Mouse (Mus musculus) MEL (cell line): ENCODE data around the gene Ifi47. TPM values are rescaled to one million over a fixed set of nuclear protein-coding genes. Genes with fewer than 3 reads are reported as not detected.

Experiments
- DNase-seq: peaks from one replicate; pipeline ENCODE4 v3.0.0; 2011; ENCODE audit warnings: low read depth, low spot score
- H3K27ac ChIP-seq: 2 replicates; pipeline ENCODE4 v1.5.1; 2012; ENCODE audit warnings: low read depth, mild to moderate bottlenecking, control low read depth, low read length, moderate library complexity; ENCODE audit not compliant: control insufficient read depth
- H3K27me3 ChIP-seq, 2 experiments: fragments of 150-350 bp in 1 of 2; sonication (generic) in 1 of 2; 2 replicates each; pipeline ENCODE4 v1.6.1; 2012; ENCODE audit warnings: low read length in 2 of 2, mild to moderate bottlenecking in 2 of 2, improper control_type of control experiment in 1 of 2, moderate library complexity in 1 of 2; ENCODE audit not compliant: insufficient read depth in 2 of 2, control insufficient read depth in 1 of 2
- H3K36me3 ChIP-seq, 2 experiments: 2 replicates each; pipeline ENCODE4 v1.6.1; 2012 to 2014; ENCODE audit warnings: low read length in 2 of 2, improper control_type of control experiment in 1 of 2, inconsistent platforms in 1 of 2, mild to moderate bottlenecking in 1 of 2; ENCODE audit not compliant: insufficient read depth in 2 of 2, control insufficient read depth in 1 of 2
- H3K4me1 ChIP-seq, 2 experiments: fragments of 150-350 bp in 1 of 2; sonication (generic) in 1 of 2; 2 replicates each; pipeline ENCODE4 v1.6.1; 2012; ENCODE audit warnings: low read length in 2 of 2, improper control_type of control experiment in 1 of 2, mild to moderate bottlenecking in 1 of 2; ENCODE audit not compliant: insufficient read depth in 2 of 2, control insufficient read depth in 1 of 2
- H3K4me3 ChIP-seq, 2 experiments: fragments of 150-350 bp in 1 of 2; sonication (generic) in 1 of 2; 2 replicates each; pipeline ENCODE4 v1.5.1; 2012; ENCODE audit warnings: low read depth in 2 of 2, low read length in 2 of 2, mild to moderate bottlenecking in 2 of 2, moderate library complexity in 2 of 2, control low read depth in 1 of 2, improper control_type of control experiment in 1 of 2; ENCODE audit not compliant: control insufficient read depth in 1 of 2, insufficient read depth in 1 of 2
- H3K79me2 ChIP-seq: 2 replicates; pipeline ENCODE4 v1.6.1; 2012; ENCODE audit warnings: mild to moderate bottlenecking, low read length, moderate library complexity; ENCODE audit not compliant: control insufficient read depth, poor library complexity, insufficient read depth
- H3K9ac ChIP-seq: 2 replicates; pipeline ENCODE4 v1.6.1; 2012; ENCODE audit warnings: low read depth, mild to moderate bottlenecking, control low read depth, low read length, moderate library complexity; ENCODE audit not compliant: control insufficient read depth, poor library complexity, severe bottlenecking
- H3K9me3 ChIP-seq: fragments of 150-350 bp; sonication (generic); replicated peaks from 2 replicates; pipeline ENCODE4 v1.6.1; 2012; ENCODE audit warnings: mild to moderate bottlenecking, low read length, improper control_type of control experiment, moderate library complexity; ENCODE audit not compliant: insufficient read depth
- BHLHE40 ChIP-seq: IDR thresholded peaks from 2 replicates; pipeline ENCODE4 v1.6.1; 2012; ENCODE audit warnings: low read depth, mild to moderate bottlenecking, inconsistent platforms, low read length, improper control_type of control experiment, borderline replicate concordance
- CHD1 ChIP-seq: IDR thresholded peaks from 2 replicates; pipeline ENCODE4 v1.6.1; 2012; ENCODE audit warnings: low read depth, mild to moderate bottlenecking, inconsistent platforms, low read length, improper control_type of control experiment
- CHD2 ChIP-seq: IDR thresholded peaks from 2 replicates; pipeline ENCODE4 v1.6.1; 2011; ENCODE audit warnings: low read length, improper control_type of control experiment
- ELF1 ChIP-seq: IDR thresholded peaks from 2 replicates; pipeline ENCODE4 v1.6.1; 2014; ENCODE audit warnings: low read depth, mild to moderate bottlenecking, inconsistent platforms, low read length, improper control_type of control experiment, moderate library complexity
- EP300 ChIP-seq, 2 experiments: IDR thresholded peaks; 2 replicates each; pipeline ENCODE4 v1.6.1; 2011; ENCODE audit warnings: improper control_type of control experiment in 2 of 2, low read length in 2 of 2, low read depth in 1 of 2, mild to moderate bottlenecking in 1 of 2
- ETS1 ChIP-seq: IDR thresholded peaks from 2 replicates; pipeline ENCODE4 v1.6.1; 2012; ENCODE audit warnings: low read depth, mild to moderate bottlenecking, inconsistent platforms, low read length, improper control_type of control experiment, moderate library complexity
- GABPA ChIP-seq: IDR thresholded peaks from 2 replicates; pipeline ENCODE4 v1.6.1; 2012; ENCODE audit warnings: low read depth, mild to moderate bottlenecking, inconsistent platforms, low read length, improper control_type of control experiment, moderate library complexity
- GATA1 ChIP-seq: IDR thresholded peaks from 2 replicates; pipeline ENCODE4 v1.6.1; 2011; ENCODE audit warnings: low read depth, low read length, improper control_type of control experiment
- HCFC1 ChIP-seq: IDR thresholded peaks from 2 replicates; pipeline ENCODE4 v1.6.1; 2012; ENCODE audit warnings: low read depth, mild to moderate bottlenecking, inconsistent platforms, low read length, improper control_type of control experiment, moderate library complexity
- JUND ChIP-seq: IDR thresholded peaks from 2 replicates; pipeline ENCODE4 v1.6.1; 2011; ENCODE audit warnings: low read depth, mild to moderate bottlenecking, improper control_type of control experiment, low read length
- KAT2A ChIP-seq: conservative IDR thresholded peaks from 2 replicates; pipeline ENCODE4 v1.6.1; 2012; ENCODE audit warnings: low read depth, low read length, improper control_type of control experiment, inconsistent platforms
- MAFK ChIP-seq: IDR thresholded peaks from 2 replicates; pipeline ENCODE4 v1.6.1; 2011; ENCODE audit warnings: low read depth, mild to moderate bottlenecking, low read length, improper control_type of control experiment, borderline replicate concordance
- MAX ChIP-seq: IDR thresholded peaks from 2 replicates; pipeline ENCODE4 v1.6.1; 2011; ENCODE audit warnings: low read length, improper control_type of control experiment
- MXI1 ChIP-seq: IDR thresholded peaks from 2 replicates; pipeline ENCODE4 v1.6.1; 2011; ENCODE audit warnings: mild to moderate bottlenecking, low read depth, low read length, improper control_type of control experiment
- MYB ChIP-seq: IDR thresholded peaks from 2 replicates; pipeline ENCODE4 v1.6.1; 2011; ENCODE audit warnings: mild to moderate bottlenecking, low read depth, low read length, improper control_type of control experiment
- MYC ChIP-seq: IDR thresholded peaks from 2 replicates; pipeline ENCODE4 v1.6.1; 2011; ENCODE audit warnings: low read depth, mild to moderate bottlenecking, low read length, improper control_type of control experiment, moderate library complexity
- NELFE ChIP-seq: IDR thresholded peaks from 2 replicates; pipeline ENCODE4 v1.6.1; 2011; ENCODE audit warnings: low read depth, low read length, improper control_type of control experiment
- NRF1 ChIP-seq: IDR thresholded peaks from 2 replicates; pipeline ENCODE4 v1.6.1; 2014; ENCODE audit warnings: low read depth, mild to moderate bottlenecking, inconsistent platforms, low read length, improper control_type of control experiment, moderate library complexity; ENCODE audit not compliant: poor library complexity, insufficient read depth, severe bottlenecking
- POLR2A ChIP-seq, 2 experiments: IDR thresholded peaks; 2 replicates each; pipeline ENCODE4 v1.6.1; 2011 to 2012; ENCODE audit warnings: low read length in 2 of 2, mild to moderate bottlenecking in 2 of 2, control low read depth in 1 of 2, improper control_type of control experiment in 1 of 2, low read depth in 1 of 2, moderate library complexity in 1 of 2; ENCODE audit not compliant: control insufficient read depth in 1 of 2, insufficient read depth in 1 of 2, poor library complexity in 1 of 2
- POLR2AphosphoS2 ChIP-seq: IDR thresholded peaks from 2 replicates; pipeline ENCODE4 v1.6.1; 2011; ENCODE audit warnings: low read length, improper control_type of control experiment
- POLR2AphosphoS5 ChIP-seq: IDR thresholded peaks from 2 replicates; pipeline ENCODE4 v1.6.1; 2012; ENCODE audit warnings: low read depth, borderline replicate concordance, mild to moderate bottlenecking, inconsistent platforms, low read length, moderate library complexity, mixed read lengths
- RAD21 ChIP-seq: IDR thresholded peaks from 2 replicates; pipeline ENCODE4 v1.6.1; 2011; ENCODE audit warnings: mild to moderate bottlenecking, low read depth, low read length, improper control_type of control experiment
- RCOR1 ChIP-seq: IDR thresholded peaks from 2 replicates; pipeline ENCODE4 v1.6.1; 2012; ENCODE audit warnings: low read depth, mild to moderate bottlenecking, inconsistent platforms, low read length, improper control_type of control experiment
- SIN3A ChIP-seq: IDR thresholded peaks from 2 replicates; pipeline ENCODE4 v1.6.1; 2012; ENCODE audit warnings: low read length, improper control_type of control experiment, inconsistent platforms
- TAL1 ChIP-seq: IDR thresholded peaks from 2 replicates; pipeline ENCODE4 v1.6.1; 2012; ENCODE audit warnings: mild to moderate bottlenecking, inconsistent platforms, low read length, moderate library complexity, mixed read lengths
- TBP ChIP-seq: IDR thresholded peaks from 2 replicates; pipeline ENCODE4 v1.8.0; 2011; ENCODE audit warnings: low read depth, low read length, improper control_type of control experiment
- UBTF ChIP-seq: IDR thresholded peaks from 2 replicates; pipeline ENCODE4 v1.6.1; 2012; ENCODE audit warnings: low read depth, mild to moderate bottlenecking, inconsistent platforms, low read length, improper control_type of control experiment, moderate library complexity, borderline replicate concordance; ENCODE audit not compliant: insufficient read depth
- USF1 ChIP-seq: IDR thresholded peaks from 2 replicates; pipeline ENCODE4 v1.6.1; 2014; ENCODE audit warnings: low read depth, mild to moderate bottlenecking, inconsistent platforms, low read length, improper control_type of control experiment, moderate library complexity
- USF2 ChIP-seq, 2 experiments: IDR thresholded peaks; 2 replicates each; pipeline ENCODE4 v1.6.1; 2011 to 2012; ENCODE audit warnings: improper control_type of control experiment in 2 of 2, low read length in 2 of 2, borderline replicate concordance in 1 of 2, inconsistent platforms in 1 of 2, low read depth in 1 of 2, mild to moderate bottlenecking in 1 of 2; ENCODE audit not compliant: insufficient read depth in 1 of 2
- ZC3H11A ChIP-seq: IDR thresholded peaks from 2 replicates; pipeline ENCODE4 v1.6.1; 2012; ENCODE audit warnings: low read depth, mild to moderate bottlenecking, inconsistent platforms, low read length, improper control_type of control experiment
- ZKSCAN1 ChIP-seq: IDR thresholded peaks from 2 replicates; pipeline ENCODE4 v1.6.1; 2012; ENCODE audit warnings: low read depth, mild to moderate bottlenecking, inconsistent platforms, low read length, improper control_type of control experiment, moderate library complexity
- ZMIZ1 ChIP-seq: IDR thresholded peaks from 2 replicates; pipeline ENCODE4 v1.6.1; 2012; ENCODE audit warnings: low read depth, mild to moderate bottlenecking, inconsistent platforms, low read length, improper control_type of control experiment, moderate library complexity
- ZNF384 ChIP-seq: IDR thresholded peaks from 2 replicates; pipeline ENCODE4 v1.6.1; 2012; ENCODE audit warnings: low read depth, mild to moderate bottlenecking, inconsistent platforms, low read length, improper control_type of control experiment
- polyA plus RNA-seq, 2 experiments: library from polyadenylated mRNA; stranded (reverse) in 1 of 2; unstranded in 1 of 2; fragments of >175 nt in 1 of 2; fragments of >200 nt in 1 of 2; gene quantifications; 2 replicates each; pipeline versions ENCODE4 v1.2.1 to v1.2.4; 2012; ENCODE audit warnings: low replicate concordance in 2 of 2, low read depth in 1 of 2; ENCODE audit not compliant: insufficient read length in 2 of 2, insufficient read depth in 1 of 2, missing spikeins in 1 of 2
- total RNA-seq: library from RNA; depleted of rRNA; stranded (reverse); fragments of 300-350 nt; gene quantifications from 2 replicates; pipeline ENCODE4 v1.2.3, GENCODE M21; 2012

Ifi47 gene
- total and polyA plus RNA-seq, 3 experiments: 26.4 to 35.2 TPM; not detected in 1

DNA sequence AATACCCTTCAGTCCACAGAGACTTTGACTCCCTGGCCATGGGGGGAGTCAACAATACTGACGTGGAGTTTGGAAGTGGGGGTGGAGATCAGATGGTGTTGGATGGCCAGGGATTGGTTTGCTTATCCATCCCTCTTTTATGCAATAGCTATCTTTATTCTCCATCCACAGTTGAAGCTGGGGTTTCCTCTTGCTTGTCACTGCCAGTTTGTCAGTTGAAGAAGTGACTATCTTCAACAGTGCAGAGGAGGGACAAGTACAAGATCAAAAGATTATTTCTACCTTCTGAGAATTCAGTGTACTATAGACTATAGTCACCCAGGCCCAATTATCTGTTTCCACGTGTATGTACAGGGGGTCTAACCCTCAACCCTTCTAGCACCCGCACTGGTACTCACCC lies 7.4 kb downstream of the Ifi47 start (continued):
- TF ChIP-seq NRF1 (no peak), ZNF384 (0 out of 2 replicates have a peak, but pooled peaks have one; percentile 20), POLR2AphosphoS5 (no peak), GATA1 (peak; percentile 96), HCFC1 (peak; percentile 45; the same call in 1 of the 2 replicates), MYB (peak; percentile 100), ZKSCAN1 (no peak), ETS1 (peak; percentile 97), USF2 (IDR thresholded peaks at IDR 0.05; ENCODE audit: borderline replicate concordance in 1 of 2, insufficient read depth in 1 of 2, low read depth in 1 of 2, low read length in 2 of 2) (no peak), POLR2AphosphoS2 (peak; percentile 92; the same call in 1 of the 2 replicates), MYC (peak; percentile 90)
- TF ChIP-seq, all 39 proteins: peak for 27

DNA sequence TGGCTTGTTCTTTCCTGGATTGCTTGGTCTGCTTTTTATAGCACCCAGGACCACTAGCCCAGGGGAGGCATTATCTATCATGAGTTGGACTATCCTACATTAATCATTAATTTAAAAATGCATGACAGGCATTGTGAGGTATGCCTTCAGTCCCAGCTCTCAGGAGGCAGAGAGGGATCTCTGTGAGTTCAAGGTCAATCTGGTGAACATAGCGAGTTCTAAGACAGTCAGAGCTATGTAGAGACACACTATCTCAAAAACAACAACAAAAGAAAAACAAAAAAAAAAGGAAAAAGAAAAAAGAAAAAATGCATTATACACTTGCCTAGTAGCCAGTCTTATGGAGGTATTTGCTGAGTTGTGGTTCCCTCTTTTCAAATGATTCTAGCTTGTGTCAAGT lies 8.0 kb downstream of the Ifi47 start:
- DNase-seq: no peak
- Histone ChIP-seq H3K27me3 (no peaks in the 10 kb centered on the region), H3K27ac (peak overlapping the region; percentile 98), H3K4me1 (peaks cover 60 to 75% of the 10 kb centered on the region in 2 experiments), H3K4me3 (peak overlapping the region; percentile 1 to 12; a peak in 3 of 4 replicates), H3K9ac (peak overlapping the region; percentile 59), H3K36me3 (peaks cover 0 to 76% of the 10 kb centered on the region in 2 experiments; a peak in 3 of 4 replicates), H3K9me3 (no peaks in the 10 kb centered on the region), H3K79me2 (peaks cover 12% of the 10 kb centered on the region)
- no peak for TF ChIP-seq POLR2AphosphoS5
- TF ChIP-seq ZC3H11A: no peak
- no peak; the same call in 1 of the 2 replicates for TF ChIP-seq MYC
- TF ChIP-seq CHD2: no peak; the same call in 1 of the 2 replicates
- no peak for TF ChIP-seq RCOR1
- no peak for TF ChIP-seq TBP
- TF ChIP-seq POLR2AphosphoS2: no peak
- TF ChIP-seq ZKSCAN1: peak; percentile 34; the same call in 1 of the 2 replicates
- TF ChIP-seq MAX: no peak
- no peak for TF ChIP-seq ZMIZ1
- TF ChIP-seq CHD1: peak; percentile 91; the same call in 1 of the 2 replicates
- TF ChIP-seq NRF1: no peak
- TF ChIP-seq NELFE: peak; percentile 1; the same call in 1 of the 2 replicates
- TF ChIP-seq JUND: 0 out of 2 replicates have a peak, but pooled peaks have one; percentile 47
- no peak for TF ChIP-seq RAD21
- TF ChIP-seq TAL1: no peak
- TF ChIP-seq BHLHE40: no peak
- no peak for TF ChIP-seq KAT2A
- no peak for TF ChIP-seq MXI1
- peak; percentile 28; the same call in 1 of the 2 replicates for TF ChIP-seq MYB
- TF ChIP-seq UBTF: no peak
- no peak for TF ChIP-seq SIN3A
- 0 out of 2 replicates have a peak, but pooled peaks have one; percentile 9 for TF ChIP-seq USF1
- no peak for TF ChIP-seq ZNF384
- TF ChIP-seq EP300 (IDR thresholded peaks at IDR 0.05; ENCODE audit: low read depth in 1 of 2, low read length in 2 of 2): peak in 1 of 2 experiments; percentile 16; a peak in 1 of 4 replicates
- TF ChIP-seq GABPA: 0 out of 2 replicates have a peak, but pooled peaks have one; percentile 25
- TF ChIP-seq ETS1: no peak
- TF ChIP-seq POLR2A (IDR thresholded peaks at IDR 0.05; ENCODE audit: control insufficient read depth in 1 of 2, insufficient read depth in 1 of 2, low read depth in 1 of 2, low read length in 2 of 2, poor library complexity in 1 of 2): no peak
- TF ChIP-seq MAFK: peak; percentile 60; the same call in 1 of the 2 replicates
- TF ChIP-seq ELF1: no peak
